Mouse (Mus musculus) lung, postnatal 0 days (tissue): ENCODE data around the gene Rora. TPM values are rescaled to one million over a fixed set of nuclear protein-coding genes. Genes with fewer than 3 reads are reported as not detected.

ENCODE experiments used
- ATAC-seq: fragments of 200-750 bp; cut with Nextera tagmentation; 2 replicates; pipeline ENCODE4 v1.8.0; 2017; ENCODE audit warnings: moderate library complexity
- DNase-seq: peaks from one replicate; pipeline ENCODE4 v3.0.0-alpha.2; 2016; ENCODE audit warnings: low spot score
- H3K27ac ChIP-seq: fragments of 300-500 bp; sonication (generic); 2 replicates; pipeline ENCODE4 v1.5.1; 2014; ENCODE audit warnings: antibody characterized with exemption, mild to moderate bottlenecking, low read length, mixed read lengths
- H3K27me3 ChIP-seq: fragments of 300-500 bp; sonication (generic); replicated peaks from 2 replicates; pipeline ENCODE4 v1.6.1; 2014; ENCODE audit warnings: low read length, mixed read lengths; ENCODE audit not compliant: insufficient read depth
- H3K36me3 ChIP-seq: fragments of 300-500 bp; sonication (generic); 2 replicates; pipeline ENCODE4 v1.6.1; 2014; ENCODE audit warnings: low read length, mixed read lengths; ENCODE audit not compliant: insufficient read depth
- H3K4me1 ChIP-seq: fragments of 300-500 bp; sonication (generic); 2 replicates; pipeline ENCODE4 v1.6.1; 2014; ENCODE audit warnings: antibody characterized with exemption, low read depth, low read length, mixed read lengths; ENCODE audit not compliant: insufficient read depth
- H3K4me2 ChIP-seq: fragments of 300-500 bp; sonication (generic); replicated peaks from 2 replicates; pipeline ENCODE4 v1.6.1; 2014; ENCODE audit warnings: low read depth, mild to moderate bottlenecking, low read length, moderate library complexity, mixed read lengths
- H3K4me3 ChIP-seq: fragments of 300-500 bp; sonication (generic); 2 replicates; pipeline ENCODE4 v1.5.1; 2014; ENCODE audit warnings: low read depth, low read length
- H3K9ac ChIP-seq: fragments of 300-500 bp; sonication (generic); replicated peaks from 2 replicates; pipeline ENCODE4 v1.6.1; 2014; ENCODE audit warnings: low read depth, mild to moderate bottlenecking
- H3K9me3 ChIP-seq: fragments of 300-500 bp; sonication (generic); 2 replicates; pipeline ENCODE4 v1.6.1; 2016; ENCODE audit warnings: low read length, mixed read lengths
- CTCF ChIP-seq: IDR thresholded peaks from 2 replicates; pipeline ENCODE4 v1.5.1; 2016; ENCODE audit warnings: antibody characterized with exemption, mild to moderate bottlenecking
- EP300 ChIP-seq: IDR thresholded peaks from 2 replicates; pipeline ENCODE4 v1.6.1; 2016; ENCODE audit warnings: antibody characterized with exemption, mild to moderate bottlenecking, control low read depth
- WGBS: fragments of 180-500 bp; shearing (Covaris S2); extraction: QIAGEN DNeasy Blood & Tissue Kit; methylation state at CpG from one replicate; pipeline ENCODE4 v1.1.7; 2014; 5-methylcytosine and 5-hydroxymethylcytosine counted together
- polyA plus RNA-seq: library from polyadenylated mRNA; unstranded; fragments of >200 nt; fragmentation: Nextera tagmentation; extraction: Ambion mirVana; gene quantifications from 2 replicates; pipeline ENCODE4 v1.2.1, GENCODE M21; 2015

Rora gene
- polyA plus RNA-seq, 1 experiment from 2014 or later = 18.8 TPM

DNA sequence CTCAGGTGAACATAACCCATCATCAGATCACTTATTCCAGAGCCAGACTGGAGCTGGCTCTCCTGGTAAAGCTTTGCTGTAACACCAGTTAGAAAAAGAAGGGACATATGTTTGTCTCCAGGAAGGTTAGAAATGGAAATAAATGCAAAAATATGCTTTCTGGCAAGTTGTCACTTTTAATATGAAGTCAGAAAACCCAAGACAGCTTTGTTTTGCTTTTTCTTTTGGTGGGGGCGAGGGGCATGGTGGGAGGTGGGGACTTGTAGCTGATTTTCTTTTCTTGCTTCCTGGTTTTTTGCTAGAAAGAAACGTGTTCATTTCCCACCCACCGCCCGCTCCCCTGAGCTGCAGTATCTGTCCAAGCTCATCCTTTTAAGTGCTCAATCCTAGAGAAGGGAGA lies 212.7 kb downstream of the Rora start:
- no peaks in the 10 kb centered on the region for H3K27me3 ChIP-seq
- H3K9ac ChIP-seq = no peak overlapping the region
- H3K4me2 ChIP-seq = no peak overlapping the region
- no peaks in the 10 kb centered on the region for H3K36me3 ChIP-seq
- no peaks in the 10 kb centered on the region for H3K4me1 ChIP-seq
- DNase-seq = no peak
- no peak overlapping the region for H3K4me3 ChIP-seq
- no peaks in the 10 kb centered on the region for H3K9me3 ChIP-seq
- TF ChIP-seq EP300 (no peak), CTCF (no peak)
- no peak for ATAC-seq
- H3K27ac ChIP-seq = no peak overlapping the region
- WGBS = 72% methylated on average over 4 of the region's 4 CpGs

- WGBS = 89% methylated on average over 4 of the region's 4 CpGs
- H3K4me3 ChIP-seq = no peak overlapping the region
- no peak overlapping the region for H3K4me2 ChIP-seq
- DNase-seq (no peak), ATAC-seq (no peak)
- no peaks in the 10 kb centered on the region for H3K4me1 ChIP-seq
- no peak overlapping the region for H3K27ac ChIP-seq
- H3K9ac ChIP-seq = no peak overlapping the region
- H3K36me3 ChIP-seq = no peaks in the 10 kb centered on the region
- no peaks in the 10 kb centered on the region for H3K27me3 ChIP-seq
- TF ChIP-seq CTCF = no peak
- TF ChIP-seq EP300 = no peak
- H3K9me3 ChIP-seq = no peaks in the 10 kb centered on the region
These were observed 220.3 kb downstream of the Rora start for GRCm38 (mm10) chr9:68873838-68874237.

- Histone ChIP-seq H3K27ac (no peak overlapping the region), H3K36me3 (no peaks in the 10 kb centered on the region), H3K9ac (no peak overlapping the region), H3K4me3 (no peak overlapping the region), H3K27me3 (no peaks in the 10 kb centered on the region), H3K9me3 (no peaks in the 10 kb centered on the region), H3K4me2 (no peak overlapping the region), H3K4me1 (no peaks in the 10 kb centered on the region)
- TF ChIP-seq EP300 (no peak), CTCF (no peak)
- 94% methylated on average over 2 of the region's 2 CpGs for WGBS
- DNase-seq (no peak), ATAC-seq (no peak)
These were observed 221.0 kb downstream of the Rora start for GRCm38 (mm10) chr9:68874544-68874943.

DNA sequence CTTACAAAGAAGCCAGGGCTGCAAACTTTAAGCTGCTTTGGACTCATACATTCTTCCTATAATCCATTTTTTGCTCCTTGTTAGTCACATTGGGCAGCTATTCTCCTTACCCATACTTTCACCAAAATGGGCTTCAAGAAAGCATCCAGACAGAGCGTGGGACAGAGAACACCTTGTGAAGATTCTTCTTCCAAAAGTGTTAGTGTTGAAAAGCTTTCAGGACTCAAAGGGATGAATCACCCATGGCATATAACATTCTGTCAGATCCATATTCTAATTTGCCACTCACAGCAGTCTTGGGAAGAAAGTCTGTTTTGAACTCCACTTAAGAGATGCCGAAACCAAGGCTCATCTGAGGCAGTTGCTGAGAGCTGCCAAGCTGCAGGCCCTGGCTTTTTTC lies 222.2 kb downstream of the Rora start:
- no peak for TF ChIP-seq CTCF
- TF ChIP-seq EP300 = no peak
- no peak overlapping the region for H3K4me2 ChIP-seq
- 95% methylated on average over 2 of the region's 2 CpGs for WGBS
- H3K4me3 ChIP-seq = no peak overlapping the region
- DNase-seq = no peak
- no peaks in the 10 kb centered on the region for H3K36me3 ChIP-seq
- H3K27ac ChIP-seq = no peak overlapping the region
- no peak for ATAC-seq
- no peaks in the 10 kb centered on the region for H3K27me3 ChIP-seq
- no peak overlapping the region for H3K9ac ChIP-seq
- H3K4me1 ChIP-seq = no peaks in the 10 kb centered on the region
- no peaks in the 10 kb centered on the region for H3K9me3 ChIP-seq

- DNase-seq (no peak), ATAC-seq (no peak)
- H3K9me3 ChIP-seq = no peaks in the 10 kb centered on the region
- WGBS = 84% methylated on average over 2 of the region's 2 CpGs
- H3K4me1 ChIP-seq = peaks cover 3% of the 10 kb centered on the region; the same call in 1 of the 2 replicates
- H3K36me3 ChIP-seq = no peaks in the 10 kb centered on the region
- no peak for TF ChIP-seq EP300
- TF ChIP-seq CTCF = no peak
- no peak overlapping the region for H3K27ac ChIP-seq
- no peak overlapping the region for H3K4me3 ChIP-seq
- H3K9ac ChIP-seq = no peak overlapping the region
- H3K4me2 ChIP-seq = no peak overlapping the region
- H3K27me3 ChIP-seq = no peaks in the 10 kb centered on the region
These were observed 222.7 kb downstream of the Rora start for GRCm38 (mm10) chr9:68876289-68876688.

DNA sequence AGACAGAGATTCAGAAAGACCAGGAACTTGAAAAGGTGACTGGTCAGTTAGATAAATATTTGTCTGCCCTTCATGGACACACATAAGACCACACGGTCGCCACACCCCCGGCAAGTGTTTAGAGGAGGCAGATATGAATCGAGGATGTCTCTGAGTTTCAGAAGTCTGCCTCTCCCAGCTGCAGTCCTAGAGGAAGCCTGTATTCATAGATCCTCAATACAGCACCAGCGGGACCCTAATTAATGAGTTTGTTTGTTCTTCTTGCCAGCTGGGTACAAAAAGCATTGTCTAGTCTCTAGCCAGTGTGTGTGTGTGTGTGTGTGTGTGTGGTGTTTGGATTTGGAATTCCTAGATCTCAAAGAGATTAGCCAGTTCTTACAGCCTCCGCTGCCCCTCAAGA lies 228.3 kb downstream of the Rora start:
- Histone ChIP-seq H3K27me3 (no peaks in the 10 kb centered on the region), H3K4me3 (no peak overlapping the region), H3K9me3 (no peaks in the 10 kb centered on the region), H3K27ac (no peak overlapping the region), H3K4me2 (no peak overlapping the region), H3K9ac (no peak overlapping the region), H3K36me3 (no peaks in the 10 kb centered on the region), H3K4me1 (peaks cover 14% of the 10 kb centered on the region)
- ATAC-seq (peak; percentile 84), DNase-seq (peak; percentile 56)
- TF ChIP-seq CTCF = no peak
- peak; percentile 69 for TF ChIP-seq EP300
- WGBS = 24% methylated on average over 6 of the region's 6 CpGs

DNA sequence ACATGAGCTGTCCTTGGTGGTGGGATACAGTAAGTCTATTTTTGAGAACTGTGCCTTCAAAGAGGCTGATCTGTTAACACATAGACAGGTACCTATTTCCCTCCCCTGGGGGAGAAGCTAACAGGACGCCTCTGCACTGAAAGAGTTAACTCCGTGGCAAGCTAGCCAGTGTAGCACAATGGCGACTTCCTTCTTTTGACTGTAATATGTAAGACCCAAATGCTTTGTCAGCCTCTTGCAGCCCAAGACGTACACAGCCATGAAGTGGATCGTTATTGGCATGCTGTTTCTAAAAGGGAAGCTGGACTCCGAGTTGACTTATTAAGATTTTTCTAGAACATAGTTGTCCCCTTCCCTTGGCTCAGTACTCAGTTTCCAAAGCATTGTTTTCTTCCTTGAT lies 229.4 kb downstream of the Rora start:
- Histone ChIP-seq H3K27ac (no peak overlapping the region), H3K4me1 (peaks cover 14% of the 10 kb centered on the region), H3K9ac (no peak overlapping the region), H3K9me3 (no peaks in the 10 kb centered on the region), H3K36me3 (no peaks in the 10 kb centered on the region), H3K27me3 (no peaks in the 10 kb centered on the region), H3K4me2 (no peak overlapping the region), H3K4me3 (no peak overlapping the region)
- no peak for TF ChIP-seq CTCF
- TF ChIP-seq EP300 = no peak
- DNase-seq (no peak), ATAC-seq (no peak)
- WGBS = 39% methylated on average over 6 of the region's 6 CpGs
